Mouse (Mus musculus): Measurements from ENCODE around the gene Sun1.

Sun1 gene

DNA sequence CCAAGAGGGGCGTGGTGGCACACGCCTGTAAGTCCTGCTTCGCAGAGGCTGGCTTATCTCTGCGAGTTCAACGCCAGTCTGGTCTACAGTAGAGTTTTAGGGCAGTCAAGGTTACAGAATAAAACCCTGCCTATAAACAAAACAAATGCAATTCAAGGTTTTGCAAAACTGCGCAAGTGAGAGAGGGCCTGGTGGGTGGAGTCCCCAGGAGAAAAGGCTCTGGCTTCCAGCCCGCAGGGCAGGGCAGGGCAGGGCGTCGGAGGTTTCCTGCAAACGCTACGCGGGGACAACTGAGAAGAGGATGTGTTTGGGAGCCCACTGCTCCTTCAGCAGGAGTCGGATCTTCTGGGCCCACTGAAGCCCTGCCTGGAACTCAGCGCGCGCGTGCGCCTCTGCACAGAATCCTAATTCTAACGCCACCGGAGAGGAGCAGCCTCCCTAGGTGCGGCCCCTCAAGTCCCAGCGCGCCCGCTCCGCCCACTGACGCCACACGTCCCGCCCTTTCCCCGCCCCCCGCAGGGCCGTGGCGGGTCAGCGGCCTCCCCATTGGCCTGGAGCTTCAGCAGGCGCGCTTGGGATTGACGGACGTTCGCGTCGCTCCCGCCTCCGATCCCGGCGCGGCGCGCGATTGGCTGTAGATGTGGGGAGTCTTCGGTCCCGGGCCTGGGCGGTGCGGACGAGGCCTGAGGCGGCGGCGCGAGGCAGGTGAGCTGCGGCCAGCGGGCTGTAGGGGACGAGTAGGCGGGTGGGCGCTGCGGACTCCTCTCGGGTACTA is at the start of gene Sun1:
Gene Sun1, plus strand, starts transcription at position 643 of the 775 bp plus-strand sequence.
- peak; percentile 98 for DNase-seq (ENCODE audit: low read depth, low spot score)

DNA sequence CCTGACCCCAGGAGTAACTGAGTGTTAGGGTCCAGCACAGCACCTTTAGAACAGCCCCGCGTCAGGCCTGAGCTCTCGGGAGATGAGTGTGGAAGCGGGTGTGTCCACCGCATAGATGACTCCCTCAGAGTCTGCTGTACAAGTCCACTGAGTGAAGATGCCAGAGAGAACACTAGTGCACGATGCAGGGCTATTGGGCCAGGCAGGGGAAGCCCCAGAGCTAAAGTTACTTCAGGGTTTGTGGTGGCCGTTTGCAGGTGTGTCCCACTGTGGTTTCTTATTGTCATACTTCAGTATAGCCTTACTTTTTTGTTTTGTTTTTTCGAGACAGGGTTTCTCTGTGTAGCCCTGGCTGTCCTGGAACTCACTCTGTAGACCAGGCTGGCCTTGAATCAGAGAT is 39.5 kb upstream of the Sun1 start:
- DNase-seq (ENCODE audit: low read depth, low spot score), result no peak

DNA sequence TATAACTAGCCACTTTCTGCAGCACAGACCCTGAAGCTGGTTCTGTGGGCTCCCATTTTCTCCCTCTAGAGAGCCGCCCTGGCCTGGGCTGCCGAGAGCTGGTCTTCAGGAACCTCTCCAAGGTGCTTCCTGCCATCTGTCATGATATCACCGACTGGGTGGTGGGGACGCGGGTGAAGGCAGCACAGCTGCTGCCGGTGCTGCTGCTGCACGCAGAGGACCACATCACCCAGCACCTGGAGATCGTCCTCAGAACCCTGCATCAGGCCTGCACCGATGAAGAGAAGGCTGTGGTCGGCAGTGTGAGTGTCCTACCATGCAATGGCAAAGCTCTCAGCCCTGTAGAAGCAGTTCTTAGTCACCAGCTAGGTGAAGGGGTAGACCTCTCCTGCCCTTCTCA is 38.8 kb upstream of the Sun1 start:
- DNase-seq (ENCODE audit: low read depth, low spot score), result no peak

DNA sequence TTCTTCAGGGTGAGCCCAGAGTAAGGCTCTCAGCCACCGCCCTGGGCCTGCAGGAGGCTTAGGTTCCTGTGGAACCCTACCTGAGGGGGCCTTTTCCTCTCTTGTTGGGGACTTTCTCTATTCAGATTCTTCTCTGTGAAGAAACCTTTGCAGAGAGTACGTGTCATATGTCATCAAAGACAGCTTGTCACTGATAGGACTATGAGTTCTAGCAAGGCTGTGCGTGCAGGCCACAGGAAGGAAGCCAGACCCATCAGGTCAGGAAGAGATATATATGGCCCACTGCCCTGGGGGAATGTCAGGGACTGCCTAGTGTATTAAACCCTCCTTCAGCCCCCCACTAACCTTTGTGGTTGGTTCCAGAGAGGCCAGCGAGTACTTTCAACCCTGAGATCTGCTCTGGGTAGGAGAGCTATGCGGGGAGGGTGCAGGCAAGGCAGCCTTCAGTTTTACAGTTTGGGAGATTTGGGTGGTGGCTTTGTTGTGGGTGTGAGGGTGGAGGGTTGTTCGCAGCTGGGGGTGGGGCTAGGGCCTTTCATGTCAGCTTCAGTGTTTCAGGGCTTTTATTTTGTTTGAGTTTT is 33.6 kb upstream of the Sun1 start:
- DNase-seq (ENCODE audit: low read depth, low spot score), result peak; percentile 89

DNA sequence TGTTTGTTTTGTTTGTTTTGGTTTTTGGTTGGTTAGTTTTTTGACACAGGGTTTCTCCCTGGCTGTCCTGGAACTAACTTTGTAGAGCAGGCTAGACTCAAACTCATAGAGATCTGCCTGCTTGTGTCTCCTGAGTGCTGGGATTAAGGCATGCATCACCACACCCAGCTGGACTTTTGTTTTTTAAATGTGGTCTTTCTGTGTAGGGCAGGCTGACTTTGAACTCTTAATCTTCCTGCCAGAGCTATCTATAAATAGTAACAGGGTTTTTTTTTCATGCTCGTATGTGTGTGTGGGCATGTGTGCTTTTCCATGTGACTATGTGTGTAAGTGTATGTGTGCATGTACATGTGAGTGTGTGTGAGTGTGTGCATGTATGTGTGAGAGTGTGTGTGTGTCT is 32.9 kb upstream of the Sun1 start:
- peak; percentile 49 for DNase-seq (ENCODE audit: low read depth, low spot score)

DNA sequence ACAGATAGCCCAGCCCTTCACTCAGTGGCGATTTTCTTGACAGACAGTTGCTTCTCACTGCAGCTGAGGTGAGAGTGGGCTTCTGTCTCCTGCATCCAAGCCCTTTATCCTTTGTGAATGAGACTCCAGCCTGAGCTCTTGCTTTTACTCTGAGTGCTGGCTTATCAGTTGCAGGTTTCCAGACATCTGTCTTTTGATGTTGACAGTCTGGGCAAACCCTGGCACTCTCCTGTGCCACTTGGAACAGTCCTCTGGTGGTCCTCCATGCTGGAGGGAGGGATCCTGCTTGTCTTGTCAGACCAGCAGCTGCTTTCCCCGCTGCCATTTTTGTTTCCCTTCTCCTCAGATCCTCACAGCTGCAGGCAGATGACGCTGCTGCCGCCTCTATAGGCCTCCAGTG is 28.5 kb upstream of the Sun1 start:
- no peak for DNase-seq (ENCODE audit: low read depth, low spot score)

DNA sequence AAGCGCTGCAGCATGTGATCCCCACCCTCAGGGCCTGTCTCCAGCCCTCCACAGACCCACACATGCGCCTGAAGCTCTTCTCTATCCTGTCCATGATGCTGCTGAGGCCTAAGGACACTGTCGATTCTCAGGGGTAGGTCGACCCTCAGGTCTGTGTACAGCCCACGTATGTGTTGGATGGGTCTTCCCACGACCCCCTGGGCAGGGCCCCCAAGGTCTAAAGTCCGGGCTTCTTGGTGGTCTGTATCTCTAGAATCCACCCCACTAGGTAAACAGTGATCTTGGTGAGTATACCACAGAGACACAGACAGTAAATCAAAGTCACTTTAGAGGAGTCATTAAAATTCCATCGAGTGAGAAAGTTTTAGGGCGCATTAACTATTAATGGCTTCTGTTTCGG is 26.3 kb upstream of the Sun1 start:
- DNase-seq (ENCODE audit: low read depth, low spot score), result no peak

DNA sequence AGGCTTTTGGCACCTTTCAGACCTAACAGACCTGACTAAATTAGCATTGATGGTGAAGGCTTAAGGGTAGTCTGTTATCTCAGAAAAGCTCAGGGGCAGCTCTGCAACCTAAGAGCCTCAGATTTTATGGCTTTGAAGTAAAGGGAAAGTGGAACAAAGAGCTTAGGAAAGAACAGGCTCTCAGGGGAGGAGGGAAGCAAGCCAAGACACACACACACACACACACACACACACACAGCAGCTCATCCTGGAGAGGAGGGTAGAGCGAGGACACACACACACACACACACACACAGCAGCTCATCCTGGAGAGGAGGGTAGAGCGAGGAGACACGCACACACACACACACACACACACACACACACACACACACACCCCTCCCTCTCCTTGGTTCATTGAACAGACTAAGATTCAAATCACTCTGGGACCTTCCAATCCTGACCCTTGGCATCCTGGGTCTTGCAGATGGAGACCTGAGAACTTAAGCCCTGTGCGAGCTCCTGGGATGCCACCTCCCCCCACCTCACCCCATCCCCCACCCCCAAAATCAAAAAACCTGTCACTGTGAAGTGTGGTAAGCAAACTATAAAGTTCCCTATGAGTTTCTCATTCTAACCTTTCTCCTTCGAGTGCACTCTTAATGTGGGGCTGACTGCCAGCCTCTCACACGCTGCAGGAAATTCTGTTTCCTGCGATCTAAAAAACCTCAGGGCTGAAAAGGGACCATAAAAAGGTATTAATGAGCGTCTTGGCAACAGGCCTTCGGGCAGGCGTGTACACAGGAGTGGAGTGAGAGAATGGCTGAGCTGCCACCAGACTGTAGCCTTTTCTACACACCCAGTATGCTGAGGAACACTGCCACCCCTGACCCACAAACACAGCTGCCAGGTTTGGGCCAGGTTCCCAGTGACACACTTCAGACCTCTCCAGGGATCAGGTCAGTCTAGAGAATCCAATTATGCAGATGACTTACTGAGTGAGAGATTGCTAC is 25.6 kb upstream of the Sun1 start:
- peak; percentile 62 for DNase-seq (ENCODE audit: low read depth, low spot score)

DNA sequence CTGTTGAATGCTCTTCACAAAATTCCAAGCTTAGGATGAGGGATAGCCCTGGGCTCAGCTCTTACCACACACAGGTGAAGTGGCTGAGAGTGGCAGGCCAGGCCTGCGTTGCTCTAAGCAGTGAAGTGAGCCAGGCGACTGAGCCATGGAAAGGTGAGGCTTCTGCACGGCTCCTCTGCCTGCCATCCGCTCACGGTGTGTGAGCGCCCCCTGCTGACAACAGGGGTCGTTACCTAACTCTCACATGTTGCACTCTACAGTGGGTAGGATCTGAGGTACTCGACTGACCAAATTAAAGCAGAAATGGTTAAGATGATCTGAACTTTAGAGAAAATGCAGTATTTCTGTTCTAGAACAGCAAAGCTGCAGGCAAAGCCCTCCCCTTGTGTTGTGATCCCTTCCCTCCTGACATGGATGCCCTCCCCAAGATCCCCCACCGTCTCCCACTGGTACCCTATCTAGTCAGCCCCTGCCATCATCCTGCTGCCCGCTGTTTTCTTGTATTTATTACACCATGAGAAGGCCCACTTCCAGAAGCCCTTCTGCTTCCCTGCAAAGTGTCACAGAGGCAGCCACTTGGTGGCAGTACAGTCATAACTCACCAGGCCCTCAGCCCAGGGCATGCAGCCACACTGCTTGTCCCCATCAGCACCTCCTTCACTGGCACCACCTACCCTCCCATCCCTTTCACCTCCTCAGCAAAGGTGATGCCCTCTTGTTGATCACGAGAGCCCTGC is 21.4 kb upstream of the Sun1 start:
- peak; percentile 84 for DNase-seq (ENCODE audit: low read depth, low spot score)

DNA sequence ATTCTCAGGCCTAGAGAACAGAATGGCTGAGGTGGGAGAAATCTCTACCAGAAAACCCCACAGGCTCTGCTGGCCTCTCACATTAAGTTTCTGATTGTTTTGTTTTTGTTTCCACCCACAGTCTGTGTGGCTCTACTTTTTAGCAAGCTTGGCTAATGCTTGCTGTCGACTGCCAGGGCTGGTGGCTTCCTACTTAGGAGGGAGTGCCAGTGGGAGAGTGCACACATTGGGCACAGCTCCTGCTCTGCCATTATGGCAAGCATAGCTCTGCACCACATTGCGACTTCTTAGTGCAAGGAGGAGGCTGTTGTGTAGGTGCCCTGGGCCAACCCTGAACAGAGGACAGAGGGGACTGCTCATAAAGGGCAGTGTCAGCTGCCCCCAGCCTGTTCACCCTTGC is 17.3 kb upstream of the Sun1 start:
- no peak for DNase-seq (ENCODE audit: low read depth, low spot score)

DNA sequence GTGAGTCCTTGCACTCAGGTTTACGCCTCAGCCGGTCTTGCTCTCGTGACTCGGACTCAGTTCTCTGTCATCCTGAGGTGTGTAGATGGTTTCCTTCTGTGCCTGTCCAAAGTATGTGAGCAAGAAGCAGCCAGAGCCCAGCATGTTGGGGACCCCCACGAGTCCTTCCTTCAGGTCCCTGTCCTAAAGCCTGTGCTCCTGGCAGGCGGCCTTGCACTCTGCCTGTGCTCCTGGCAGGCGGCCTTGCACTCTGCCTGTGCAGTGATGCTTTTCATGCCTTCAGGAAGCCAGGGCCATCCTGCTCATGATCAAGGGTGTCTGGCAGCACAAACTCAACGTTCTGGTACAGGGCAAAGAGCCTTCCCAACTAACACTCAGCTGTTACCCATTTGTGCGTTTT is 16.8 kb upstream of the Sun1 start:
- no peak for DNase-seq (ENCODE audit: low read depth, low spot score)

DNA sequence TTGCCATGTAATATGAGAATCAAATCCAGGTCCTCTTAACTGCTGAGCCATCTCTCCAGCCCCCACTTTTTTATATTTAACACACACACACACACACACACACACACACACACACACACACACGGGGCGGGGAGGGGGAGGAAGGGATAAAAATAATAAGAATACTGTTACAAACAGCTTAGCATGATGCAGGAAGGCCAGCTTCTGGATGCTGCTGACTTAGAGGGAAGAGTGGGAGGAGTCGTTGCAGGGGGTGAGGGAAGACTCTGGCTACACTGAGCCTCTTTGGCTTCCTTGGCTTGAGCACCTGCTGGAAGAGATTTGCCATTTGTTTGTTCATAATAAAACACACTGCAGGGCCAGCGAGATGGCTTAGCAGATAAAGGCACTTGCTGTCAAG is 15.5 kb upstream of the Sun1 start:
- no peak for DNase-seq (ENCODE audit: low read depth, low spot score)

DNA sequence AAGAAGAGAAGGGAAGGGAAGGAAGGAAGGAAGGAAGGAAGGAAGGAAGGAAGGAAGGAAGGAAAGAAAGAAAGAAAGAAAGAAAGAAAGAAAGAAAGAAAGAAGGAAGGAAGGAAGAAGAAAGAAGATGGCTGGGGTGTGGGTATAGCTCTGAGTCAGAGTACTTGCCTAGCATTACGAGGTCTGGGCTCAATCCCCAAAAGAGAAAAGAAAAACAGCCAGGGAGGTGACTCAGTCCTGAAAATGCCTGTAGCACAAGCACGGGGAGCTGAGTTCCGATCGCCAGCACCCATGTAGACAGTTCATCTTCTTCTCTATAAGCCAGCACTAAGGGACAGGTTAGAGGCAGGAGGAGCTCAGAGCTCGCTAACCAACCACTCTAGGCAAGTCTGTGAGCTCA is 10.7 kb upstream of the Sun1 start:
- no peak for DNase-seq (ENCODE audit: low read depth, low spot score)

DNA sequence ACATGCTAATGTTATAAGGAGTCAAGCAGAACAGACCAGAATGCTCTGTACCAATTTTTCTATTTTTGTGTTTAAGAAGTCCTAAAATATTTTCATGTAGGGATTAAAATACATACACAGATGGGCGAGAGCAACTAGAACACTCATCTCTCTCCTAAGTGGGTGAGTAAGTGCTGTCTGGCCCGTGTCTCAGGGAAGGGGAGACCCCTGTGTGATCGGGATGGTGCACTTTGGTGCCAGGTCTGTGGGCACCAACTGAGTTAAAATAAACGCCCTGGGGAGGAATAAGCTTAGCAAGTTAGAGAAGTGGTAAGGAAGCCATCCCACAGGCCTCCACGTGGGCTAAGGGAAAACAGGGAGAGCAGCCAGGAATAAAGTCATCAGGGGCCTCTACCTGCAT is 9.5 kb upstream of the Sun1 start:
- DNase-seq (ENCODE audit: low read depth, low spot score), result no peak

DNA sequence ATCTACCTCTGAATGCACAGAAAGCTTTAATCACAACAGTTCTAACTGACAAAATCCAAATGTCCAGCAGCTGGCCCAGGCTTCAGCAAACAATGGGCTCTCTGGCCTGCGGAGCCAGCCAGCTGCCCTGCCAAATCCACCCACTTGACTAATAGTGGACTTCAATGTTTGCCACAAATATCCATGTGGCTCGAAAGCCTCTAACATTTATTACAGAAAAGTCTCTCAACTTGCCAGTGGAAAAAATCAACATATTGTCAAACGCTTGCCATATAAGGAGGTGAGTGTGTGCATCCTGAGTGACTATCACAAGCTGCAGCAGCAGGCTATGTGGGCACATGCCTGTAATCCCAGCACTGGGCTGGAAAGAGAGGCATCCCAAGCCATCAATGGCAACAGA is 1.7 kb upstream of the Sun1 start:
- no peak for DNase-seq (ENCODE audit: low read depth, low spot score)

DNA sequence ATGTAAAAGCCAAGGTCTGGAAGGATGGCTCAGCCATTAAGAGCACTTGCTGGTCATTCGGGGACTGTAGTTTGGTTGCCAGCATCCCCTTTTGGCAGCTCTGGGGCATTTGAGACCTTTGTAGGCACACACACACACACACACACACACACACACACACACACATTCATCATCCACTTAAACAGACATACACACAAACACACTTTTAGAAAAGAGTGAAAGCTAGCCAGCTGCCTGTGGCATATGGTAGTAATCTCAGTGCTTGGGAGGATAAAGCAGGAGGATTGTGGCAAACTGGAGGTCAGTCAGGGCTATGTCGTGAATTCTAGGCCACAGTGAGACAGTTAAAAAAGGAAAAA is 822 bp upstream of the Sun1 start:
- no peak for DNase-seq (ENCODE audit: low read depth, low spot score)

DNA sequence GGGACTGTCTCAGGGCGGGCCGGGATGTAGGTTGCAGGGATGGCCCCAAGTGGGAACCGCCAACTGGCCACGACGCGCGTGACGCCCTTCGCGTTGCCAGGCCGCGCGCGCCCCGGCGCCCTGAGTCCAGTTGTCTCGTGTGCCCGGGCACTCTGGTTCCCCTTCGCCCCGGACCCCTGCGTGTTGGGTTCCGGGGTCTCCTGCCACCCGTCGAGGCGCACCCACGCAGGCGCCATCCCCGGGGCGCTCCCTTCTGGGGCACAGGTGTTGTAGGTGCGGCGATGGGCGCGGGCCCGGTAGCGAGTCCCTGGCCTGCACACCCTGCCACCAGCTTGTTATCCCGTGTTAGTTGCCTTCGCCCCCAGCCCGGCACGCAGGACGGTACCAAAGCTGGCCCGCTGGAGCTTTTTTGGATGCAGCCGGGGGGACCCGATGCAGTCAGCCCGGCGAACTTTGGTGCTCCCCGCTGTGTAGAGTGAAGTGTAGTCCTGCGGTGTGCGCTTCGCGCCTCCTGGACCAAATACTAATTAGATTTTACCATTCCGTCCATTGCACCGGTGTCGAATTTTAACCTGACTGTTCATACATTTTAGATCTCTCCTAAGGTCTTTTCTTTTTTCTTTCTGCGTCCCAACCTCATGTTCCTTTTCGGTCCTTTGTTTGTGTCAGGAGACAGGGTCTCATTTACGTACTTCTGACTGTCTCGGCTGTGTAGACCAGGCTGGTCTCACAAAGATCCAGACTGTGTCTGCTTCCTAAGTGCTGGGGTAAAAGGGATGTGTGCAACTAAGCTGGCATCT is 533 bp downstream of the Sun1 start:
- DNase-seq (ENCODE audit: low read depth, low spot score), result no peak

DNA sequence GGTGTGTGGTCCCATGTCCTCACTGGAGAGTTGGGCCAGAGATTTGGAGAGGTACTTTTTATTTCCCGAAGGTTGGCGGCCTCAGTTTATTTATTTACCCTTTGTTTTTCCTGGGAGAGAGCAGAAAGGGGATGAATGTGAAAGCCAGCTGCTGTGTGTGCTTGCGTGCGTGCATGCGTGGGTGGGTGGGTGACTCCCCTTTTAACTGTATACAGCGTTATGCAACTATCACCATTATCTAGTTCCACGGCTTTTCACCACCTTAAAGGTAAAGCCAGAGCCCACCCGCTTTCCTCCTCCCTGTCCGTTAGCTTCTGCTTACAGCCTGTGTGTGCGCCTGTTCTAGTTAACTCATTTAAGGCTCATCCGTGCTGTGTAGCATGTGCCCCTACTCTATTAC is 1.7 kb downstream of the Sun1 start:
- DNase-seq (ENCODE audit: low read depth, low spot score), result no peak

DNA sequence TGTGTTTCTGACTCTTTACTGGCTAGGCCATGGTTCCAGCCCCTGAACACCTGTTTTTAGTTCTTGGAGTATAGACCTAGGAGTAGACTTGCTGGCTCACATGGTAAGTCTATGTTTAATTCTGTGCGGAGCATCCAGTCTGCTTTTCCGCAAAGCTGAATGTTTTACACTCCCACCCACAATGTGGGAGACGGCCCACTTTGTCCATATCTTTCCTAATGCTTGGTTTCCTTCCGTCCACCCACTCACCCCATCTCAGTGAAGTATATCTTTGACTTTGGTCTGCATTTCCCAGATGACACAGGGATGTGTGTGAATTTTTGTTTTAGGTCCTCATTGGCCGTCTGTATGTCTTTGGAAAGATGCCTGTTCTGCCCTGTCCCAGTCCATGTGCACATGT is 2.9 kb downstream of the Sun1 start:
- DNase-seq (ENCODE audit: low read depth, low spot score), result no peak

DNA sequence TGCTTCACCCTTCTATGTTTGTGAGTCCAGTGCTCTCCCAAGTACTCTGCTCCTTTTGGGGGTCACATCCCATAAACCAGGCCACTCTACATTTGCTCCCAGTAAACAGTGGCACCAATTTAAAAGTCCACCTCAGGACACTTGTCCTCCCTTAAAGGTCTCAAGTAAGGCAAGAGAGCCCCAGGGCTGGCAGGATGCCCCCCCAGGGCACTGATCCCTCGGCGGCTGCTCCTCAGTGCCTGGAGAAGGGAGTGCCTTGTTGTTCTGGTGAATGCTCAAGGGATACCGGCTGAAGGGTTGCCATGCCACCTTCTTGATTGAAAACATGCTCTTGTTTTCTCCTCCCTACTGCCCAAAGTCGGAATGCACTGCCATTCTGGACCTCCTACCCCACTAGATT is 5.6 kb downstream of the Sun1 start:
- DNase-seq (ENCODE audit: low read depth, low spot score), result no peak

DNA sequence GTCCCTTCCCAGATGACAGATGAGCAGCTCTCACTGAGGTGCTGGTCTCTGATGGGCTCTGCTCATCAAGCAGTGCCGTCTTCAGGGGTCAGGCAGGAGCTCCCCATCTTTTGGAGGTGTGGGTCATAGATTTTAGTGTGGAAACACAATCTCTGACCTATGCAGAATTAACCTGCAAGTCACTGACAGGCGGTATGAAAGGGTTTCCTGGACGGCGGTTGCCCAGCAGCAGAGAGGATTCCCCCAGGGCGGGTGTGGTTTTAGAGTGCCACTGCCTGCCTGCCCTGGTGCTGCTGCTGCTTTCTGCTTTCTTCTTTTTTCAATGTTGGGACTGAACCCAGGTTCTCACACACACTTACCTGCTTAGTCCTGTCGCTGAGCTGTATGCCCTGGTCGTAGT is 6.1 kb downstream of the Sun1 start:
- DNase-seq (ENCODE audit: low read depth, low spot score), result peak; percentile 47

Measured in CD4-positive helper T cell, adult 2 months (primary cell).